Mouse (Mus musculus) right cerebral cortex, postnatal 25 days (tissue): Measurements from ENCODE around the gene Ltbp1.

Experiments used
- DNase-seq: peaks from one replicate; pipeline ENCODE4 v3.0.0; 2022

Gene Ltbp1

GRCm38 (mm10) chr17:75307070-75308011 is 302.0 kb downstream of the Ltbp1 start:
- no peak for DNase-seq

DNA sequence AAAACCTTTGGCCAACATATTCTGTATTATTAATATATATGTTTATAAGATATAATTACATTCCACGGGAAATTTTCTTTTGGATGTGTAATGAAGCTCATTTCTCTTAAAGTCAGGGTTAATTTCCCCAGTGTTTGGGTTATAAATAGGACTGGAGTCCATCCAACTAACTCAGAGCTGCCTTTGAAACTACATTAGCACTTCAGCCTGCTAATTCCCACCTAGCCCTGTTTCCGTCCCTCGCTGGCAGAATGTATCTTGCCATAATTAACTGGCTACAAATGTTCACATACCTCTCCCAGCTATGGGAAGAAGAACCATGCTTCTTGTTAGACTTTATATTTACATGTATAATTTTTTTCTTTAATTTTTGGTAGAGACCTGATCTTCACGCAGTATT is 311.7 kb downstream of the Ltbp1 start:
- no peak for DNase-seq

DNA sequence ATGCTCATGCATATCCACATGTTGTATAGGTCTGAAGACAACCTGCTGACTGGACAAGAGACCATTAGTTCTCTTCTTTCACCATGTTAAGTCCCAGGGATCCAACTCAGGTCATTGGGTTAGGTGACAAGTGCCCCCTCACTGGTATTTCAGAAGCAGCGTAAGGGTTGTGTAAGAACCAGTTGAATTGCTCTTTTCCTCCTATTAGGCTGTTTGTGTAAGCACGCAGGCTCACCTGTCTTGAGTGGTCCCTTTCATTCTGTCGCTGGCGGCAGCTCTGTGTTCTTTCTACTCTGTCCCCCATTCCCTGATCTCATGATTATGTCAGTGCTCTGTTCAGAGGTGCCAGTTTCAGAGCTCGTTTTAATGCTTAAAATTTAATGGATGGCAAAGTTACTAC is 317.9 kb downstream of the Ltbp1 start:
- DNase-seq, result no peak

GRCm38 (mm10) chr17:75323766-75324165 is 318.4 kb downstream of the Ltbp1 start:
- DNase-seq, result no peak

DNA sequence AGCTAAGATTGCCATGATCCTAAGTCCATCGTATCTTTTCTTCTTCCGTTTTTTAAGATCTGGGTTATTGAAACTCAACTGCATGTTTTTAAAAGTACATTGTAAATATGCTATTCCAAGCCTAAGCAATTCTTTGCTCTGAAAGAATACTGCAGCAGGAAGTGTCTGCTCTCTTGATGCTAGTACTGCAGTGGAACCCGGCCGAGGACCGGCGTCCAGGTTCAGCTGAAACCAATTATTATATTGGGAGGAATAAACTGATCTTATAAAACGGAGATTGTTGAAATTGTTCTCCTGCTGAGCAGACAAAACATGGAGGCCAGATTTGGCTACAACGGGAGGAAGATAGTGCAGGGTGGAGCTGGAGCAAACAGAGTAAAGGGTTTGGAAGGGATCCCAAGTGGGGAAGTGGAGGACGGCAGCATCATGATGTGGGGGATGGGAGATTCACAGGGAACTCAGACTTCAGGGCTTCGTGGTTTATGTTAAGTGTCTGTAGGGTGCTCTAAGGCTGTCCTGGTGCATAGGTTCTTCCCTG is 322.8 kb downstream of the Ltbp1 start:
- no peak for DNase-seq

GRCm38 (mm10) chr17:75330366-75330765 is 325.0 kb downstream of the Ltbp1 start:
- DNase-seq, result no peak

- no peak for DNase-seq
Observed at GRCm38 (mm10) chr17:75331421-75331951, 326.1 kb downstream of the Ltbp1 start.

- no peak for DNase-seq
Observed at GRCm38 (mm10) chr17:75332289-75332688, 326.9 kb downstream of the Ltbp1 start.

DNA sequence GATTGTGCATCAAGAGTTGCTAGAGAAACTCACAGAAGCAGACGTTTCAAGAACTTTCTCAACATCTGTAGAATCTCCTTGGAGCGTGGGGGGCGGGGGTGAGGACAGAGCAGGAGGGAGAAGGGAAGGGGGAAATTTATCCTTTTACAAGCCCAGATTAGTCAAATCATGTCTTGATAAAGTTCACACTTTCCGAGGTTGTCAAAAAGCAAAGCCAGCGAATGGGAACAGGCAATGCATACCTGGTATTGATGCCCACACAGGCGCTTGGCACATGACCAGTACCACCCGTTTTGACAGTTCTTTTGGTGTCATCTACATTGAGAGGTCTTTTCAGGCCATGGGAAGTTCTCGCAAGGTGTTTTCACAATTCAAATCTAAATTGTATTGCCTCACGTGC is 327.6 kb downstream of the Ltbp1 start:
- no peak for DNase-seq

- no peak for DNase-seq
Observed at GRCm38 (mm10) chr17:75333759-75334158, 328.4 kb downstream of the Ltbp1 start.

GRCm38 (mm10) chr17:75335649-75336048 is 330.3 kb downstream of the Ltbp1 start:
- no peak for DNase-seq

DNA sequence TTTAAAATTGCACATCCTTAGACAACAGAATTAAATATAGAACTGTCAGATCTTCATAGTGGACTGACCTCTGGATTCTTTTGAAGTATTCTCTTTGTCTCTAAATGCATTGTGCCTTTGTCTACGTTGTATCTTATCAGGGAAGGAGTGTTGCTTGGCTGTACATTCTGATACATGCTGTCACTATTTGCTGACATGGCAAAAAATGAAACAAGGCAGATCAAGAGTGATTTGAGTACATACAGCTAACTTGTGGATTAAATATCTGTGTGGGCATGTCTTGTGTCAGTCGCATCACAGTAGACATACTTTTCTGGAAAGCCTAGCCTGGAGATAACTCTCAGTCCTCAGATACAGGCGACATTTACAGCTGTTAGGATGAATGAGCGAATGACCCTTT is 335.9 kb downstream of the Ltbp1 start:
- no peak for DNase-seq

GRCm38 (mm10) chr17:75345116-75345515 is 339.7 kb downstream of the Ltbp1 start:
- DNase-seq, result no peak

DNA sequence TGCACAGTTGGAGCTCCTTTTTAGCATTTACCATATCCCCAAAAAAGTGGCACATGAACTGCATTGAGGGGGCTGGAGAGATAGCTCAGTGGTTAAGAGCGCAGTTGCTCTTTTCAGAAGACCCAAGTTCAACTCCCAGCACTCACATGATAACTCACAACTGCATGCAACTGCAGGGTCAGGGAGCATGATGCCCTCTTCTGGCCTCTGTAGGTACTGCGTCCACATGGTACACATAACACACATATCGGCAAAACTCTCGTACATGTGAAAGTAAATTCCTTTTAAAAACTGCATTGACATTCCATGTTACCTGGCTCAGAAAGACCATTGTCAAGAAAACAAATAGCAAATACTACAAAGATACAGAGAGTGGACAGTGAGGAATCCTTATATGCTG is 342.0 kb downstream of the Ltbp1 start:
- DNase-seq, result no peak

DNA sequence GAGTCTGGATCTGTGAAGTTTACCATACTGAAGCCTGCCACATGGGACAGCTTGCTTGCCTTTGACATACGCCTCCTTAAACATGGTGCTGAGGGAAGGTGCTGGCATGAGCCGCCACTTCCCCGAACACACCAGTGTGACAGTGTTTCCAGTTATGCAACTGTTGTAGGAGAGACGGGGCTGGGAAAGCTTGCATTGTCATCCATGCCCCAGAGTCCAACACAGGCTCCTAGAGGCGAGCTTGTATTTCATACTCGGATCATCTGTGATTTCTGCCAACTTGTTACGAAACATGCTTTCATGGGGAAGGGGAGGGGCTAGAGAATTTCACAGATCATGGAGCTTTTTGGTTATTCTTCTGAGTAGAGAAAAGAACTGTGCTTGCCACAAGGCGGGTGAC is 343.7 kb downstream of the Ltbp1 start:
- DNase-seq, result peak; percentile 39

DNA sequence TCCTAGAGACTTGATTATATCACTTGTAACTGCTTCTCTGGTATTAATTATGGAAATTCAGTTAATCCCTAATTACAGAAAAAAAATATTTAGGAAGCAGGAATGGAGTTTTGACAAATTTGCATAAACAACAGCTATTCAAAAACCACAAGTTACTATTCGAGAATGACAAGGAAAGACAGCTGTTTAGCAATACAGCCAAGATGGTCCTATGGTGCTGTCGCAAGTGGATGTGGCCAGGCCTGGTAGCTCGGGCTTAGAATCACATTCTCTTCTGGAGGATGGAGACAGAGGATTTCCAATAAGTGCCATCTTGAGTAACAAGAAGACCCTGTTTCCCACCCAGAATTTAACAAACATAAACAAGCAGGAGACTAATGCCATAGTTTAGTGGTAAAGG is 344.2 kb downstream of the Ltbp1 start:
- no peak for DNase-seq

- no peak for DNase-seq
Observed at GRCm38 (mm10) chr17:75353323-75353722, 348.0 kb downstream of the Ltbp1 start.

GRCm38 (mm10) chr17:75355431-75355830 is 350.1 kb downstream of the Ltbp1 start:
- DNase-seq, result no peak

DNA sequence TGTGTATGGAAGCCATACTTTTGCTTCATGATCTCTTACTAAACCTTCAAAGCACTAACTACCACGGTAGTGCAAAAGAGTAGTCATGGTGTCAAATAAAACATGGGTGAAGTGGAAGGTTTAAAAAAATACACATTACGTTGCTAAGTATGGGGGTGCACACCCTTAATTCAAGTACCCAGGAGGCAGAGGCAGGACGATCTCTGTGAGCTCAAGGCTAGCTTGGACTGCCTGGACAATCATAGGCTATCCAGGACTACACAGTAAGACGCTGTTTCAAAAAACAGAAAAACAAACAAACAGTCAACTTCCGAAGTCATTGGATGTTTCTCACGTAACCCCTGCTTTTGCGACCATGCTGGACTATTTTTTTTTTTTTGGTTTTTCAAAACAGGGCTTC is 354.7 kb downstream of the Ltbp1 start:
- DNase-seq, result no peak

GRCm38 (mm10) chr17:75366332-75366731 is 361.0 kb downstream of the Ltbp1 start:
- DNase-seq, result no peak

DNA sequence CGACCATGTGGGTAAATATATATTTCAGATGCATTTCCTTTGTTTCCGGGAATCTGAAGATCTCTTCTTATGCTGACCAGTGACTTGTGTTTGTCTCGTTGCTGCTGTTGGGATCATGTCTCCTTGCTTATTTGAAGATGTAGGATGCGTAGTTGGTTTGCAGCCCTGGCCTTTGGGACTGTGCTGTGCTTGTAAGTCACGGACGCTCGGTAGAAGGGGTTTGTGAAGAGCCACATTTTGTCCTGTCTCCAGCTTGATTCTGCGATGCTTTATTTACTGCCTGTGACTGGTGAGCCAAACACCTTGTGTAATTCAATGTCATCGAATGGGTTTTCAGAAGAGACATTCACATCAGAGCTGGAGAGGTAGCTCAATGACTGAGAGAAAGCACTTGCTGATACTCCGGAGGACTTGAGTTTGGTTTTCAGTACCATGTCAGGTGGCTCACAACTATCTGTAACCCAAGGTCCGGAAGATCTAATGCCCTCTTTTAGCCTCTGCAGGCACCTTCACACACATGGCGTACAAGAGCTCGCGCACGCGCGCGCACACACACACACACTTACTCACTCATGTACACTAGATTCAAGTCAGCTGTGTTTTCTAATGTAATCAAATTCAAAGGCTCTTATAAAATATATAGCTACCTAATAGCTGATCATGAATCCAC is 362.3 kb downstream of the Ltbp1 start:
- DNase-seq, result no peak

- no peak for DNase-seq
Observed at GRCm38 (mm10) chr17:75368580-75368979, 363.2 kb downstream of the Ltbp1 start.

GRCm38 (mm10) chr17:75369351-75369750 is 364.0 kb downstream of the Ltbp1 start:
- no peak for DNase-seq

- no peak for DNase-seq
Observed at GRCm38 (mm10) chr17:75370120-75370519, 364.8 kb downstream of the Ltbp1 start.
